Mouse (Mus musculus): ENCODE measurements at regions not wholly inside any gene's neighbourhood (a gene's known extent, or its start where the extent isn't known, plus 50 kb on each side); places are given as distances from the start of the nearest gene placed in this dataset.

DNA sequence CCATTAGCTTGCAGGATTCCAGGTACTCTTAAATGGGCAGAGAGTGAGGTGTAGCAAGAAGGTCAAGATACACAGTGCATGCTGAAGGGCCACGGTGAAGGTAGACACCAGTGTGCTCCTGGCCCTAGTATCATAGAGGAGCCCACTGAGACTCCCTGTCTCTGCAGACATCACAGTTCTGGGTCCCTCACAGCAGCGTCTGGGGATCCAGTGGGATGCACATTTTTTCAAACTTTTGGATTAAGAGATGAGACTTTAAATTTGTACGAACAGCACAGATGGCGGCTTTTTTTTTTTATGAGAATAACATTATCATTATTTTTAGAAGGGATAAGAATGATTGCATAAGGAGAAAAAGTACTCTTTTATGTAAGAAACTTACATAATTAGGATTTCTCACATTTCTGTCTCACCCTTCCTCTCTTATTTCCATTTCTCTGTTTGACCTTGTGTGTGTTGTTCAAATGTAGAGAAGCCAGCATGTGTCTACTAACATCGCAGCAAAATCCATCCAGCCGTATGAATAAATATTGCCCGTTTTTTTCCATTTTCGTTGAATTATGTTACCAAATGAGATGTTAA is 441.8 kb upstream of the Tmem132c start:
- Histone ChIP-seq H3K4me3 (replicated peaks; ENCODE audit: low read length) (no peak overlapping the region), H3K4me2 (replicated peaks) (no peak overlapping the region), H3K36me3 (replicated peaks; ENCODE audit: control insufficient read depth, insufficient read depth) (no peaks in the 10 kb centered on the region), H3K9ac (no peak overlapping the region), H3K9me3 (ENCODE audit: control insufficient read depth, low read length) (no peaks in the 10 kb centered on the region), H3K27ac (no peak overlapping the region), H3K4me1 (replicated peaks; ENCODE audit: control insufficient read depth, insufficient read depth, low read length) (no peaks in the 10 kb centered on the region), H3K27me3 (ENCODE audit: control insufficient read depth, insufficient read depth, low read length) (no peaks in the 10 kb centered on the region)
- ATAC-seq (ENCODE audit: low FRiP score) (no peak), DNase-seq (ENCODE audit: low spot score) (no peak)
- WGBS = 86% methylated on average over 8 of the region's 8 CpGs

DNA sequence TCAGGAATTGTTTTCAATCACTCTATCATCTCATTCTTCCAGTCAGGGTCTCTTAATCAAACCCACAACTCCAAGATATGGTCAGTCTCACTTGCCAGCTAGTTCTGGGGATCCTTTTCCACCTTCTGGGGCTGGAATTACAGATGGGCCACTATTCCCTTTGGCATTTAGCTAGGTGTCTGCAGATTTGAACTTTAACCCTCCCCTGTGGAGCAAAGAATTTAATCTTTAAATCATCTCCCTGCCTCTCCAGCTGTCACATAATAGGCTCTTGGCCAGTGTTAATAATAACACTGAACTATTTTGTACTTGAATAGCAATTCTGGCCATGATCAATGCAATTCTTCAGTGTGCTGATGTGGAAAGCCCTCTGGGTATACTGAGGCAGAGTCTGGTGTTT is 435.0 kb upstream of the Tmem132c start:
- no peak overlapping the region for H3K4me2 ChIP-seq (replicated peaks)
- H3K27me3 ChIP-seq (ENCODE audit: control insufficient read depth, insufficient read depth, low read length) = no peaks in the 10 kb centered on the region
- no peak overlapping the region for H3K9ac ChIP-seq
- no peaks in the 10 kb centered on the region for H3K36me3 ChIP-seq (replicated peaks; ENCODE audit: control insufficient read depth, insufficient read depth)
- no peaks in the 10 kb centered on the region for H3K4me1 ChIP-seq (replicated peaks; ENCODE audit: control insufficient read depth, insufficient read depth, low read length)
- ATAC-seq (ENCODE audit: low FRiP score) = no peak
- no peak overlapping the region for H3K4me3 ChIP-seq (replicated peaks; ENCODE audit: low read length)
- H3K9me3 ChIP-seq (ENCODE audit: control insufficient read depth, low read length) = 0 out of 2 replicates have a peak, but pooled peaks cover 3% of the 10 kb centered on the region
- no peak for DNase-seq (ENCODE audit: low spot score)
- no peak overlapping the region for H3K27ac ChIP-seq

DNA sequence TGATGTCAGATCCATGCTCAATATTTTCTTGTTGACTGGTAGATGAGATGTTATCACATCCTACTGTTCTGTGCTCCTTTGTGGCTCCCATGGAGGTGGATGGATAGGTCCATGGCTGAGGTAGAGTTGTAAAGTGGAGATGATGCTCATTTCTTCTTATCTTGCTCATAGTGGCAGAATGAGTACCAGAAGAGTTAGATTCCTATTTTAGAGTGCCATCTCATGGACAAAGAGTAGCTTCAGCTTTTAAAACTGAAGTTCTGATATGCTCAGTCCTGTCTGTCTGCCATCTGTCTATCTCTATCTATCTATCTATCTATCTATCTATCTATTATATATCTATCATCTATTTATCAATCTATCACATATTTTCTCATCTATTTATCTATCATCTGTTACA is 425.5 kb upstream of the Tmem132c start:
- Histone ChIP-seq H3K4me3 (replicated peaks; ENCODE audit: low read length) (no peak overlapping the region), H3K27ac (no peak overlapping the region), H3K4me2 (replicated peaks) (no peak overlapping the region), H3K9ac (no peak overlapping the region), H3K36me3 (replicated peaks; ENCODE audit: control insufficient read depth, insufficient read depth) (no peaks in the 10 kb centered on the region), H3K9me3 (ENCODE audit: control insufficient read depth, low read length) (0 out of 2 replicates have a peak, but pooled peaks cover 5% of the 10 kb centered on the region), H3K27me3 (ENCODE audit: control insufficient read depth, insufficient read depth, low read length) (no peaks in the 10 kb centered on the region), H3K4me1 (replicated peaks; ENCODE audit: control insufficient read depth, insufficient read depth, low read length) (no peaks in the 10 kb centered on the region)
- no peak for DNase-seq (ENCODE audit: low spot score)
- ATAC-seq (ENCODE audit: low FRiP score) = no peak

DNA sequence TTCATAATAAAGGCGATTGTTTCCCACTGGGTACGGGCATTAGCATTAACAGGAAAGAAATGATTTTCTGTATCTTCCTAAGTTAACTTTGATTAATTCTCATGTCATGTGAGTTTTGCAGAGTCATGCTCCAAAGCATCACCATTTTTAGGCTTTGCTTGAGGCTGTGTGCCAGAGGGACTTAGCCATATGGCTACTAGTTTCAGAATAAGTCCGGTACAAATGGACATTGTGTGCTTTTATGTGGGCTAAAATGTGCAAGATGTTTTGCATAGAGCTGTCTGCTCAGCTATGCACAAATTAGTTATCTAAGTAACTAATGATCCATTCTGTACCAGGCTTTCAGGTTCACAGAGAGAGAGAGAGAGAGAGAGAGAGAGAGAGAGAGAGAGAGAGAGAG is 406.2 kb upstream of the Tmem132c start:
- no peak for ATAC-seq (ENCODE audit: low FRiP score)
- H3K27me3 ChIP-seq (ENCODE audit: control insufficient read depth, insufficient read depth, low read length) = no peaks in the 10 kb centered on the region
- H3K4me3 ChIP-seq (replicated peaks; ENCODE audit: low read length) = no peak overlapping the region
- no peaks in the 10 kb centered on the region for H3K36me3 ChIP-seq (replicated peaks; ENCODE audit: control insufficient read depth, insufficient read depth)
- no peak overlapping the region for H3K4me2 ChIP-seq (replicated peaks)
- H3K9me3 ChIP-seq (ENCODE audit: control insufficient read depth, low read length) = no peaks in the 10 kb centered on the region
- no peak for DNase-seq (ENCODE audit: low spot score)
- H3K4me1 ChIP-seq (replicated peaks; ENCODE audit: control insufficient read depth, insufficient read depth, low read length) = no peaks in the 10 kb centered on the region
- WGBS = 86% methylated on average over 3 of the region's 3 CpGs
- H3K27ac ChIP-seq = no peak overlapping the region
- H3K9ac ChIP-seq = no peak overlapping the region

DNA sequence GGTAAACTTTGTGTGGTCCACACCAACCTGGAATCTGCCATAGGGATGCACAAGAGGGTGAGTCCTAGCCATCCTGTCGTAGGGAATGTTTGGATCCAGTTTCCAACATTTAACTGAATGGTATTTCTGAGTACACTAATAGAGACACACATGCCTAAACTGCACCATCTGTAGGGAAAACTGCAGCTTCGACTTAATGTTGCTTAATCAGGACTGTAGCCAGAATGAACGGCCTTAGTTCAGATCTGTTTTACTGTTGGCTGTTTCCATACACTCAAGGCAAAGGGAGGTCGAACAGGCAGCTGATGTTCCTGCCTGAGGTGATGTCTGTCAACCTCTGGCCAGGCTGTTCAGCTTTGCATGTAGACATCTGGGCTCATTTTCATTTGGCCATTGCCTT is 399.0 kb upstream of the Tmem132c start:
- H3K4me1 ChIP-seq (replicated peaks; ENCODE audit: control insufficient read depth, insufficient read depth, low read length) = no peaks in the 10 kb centered on the region
- H3K4me3 ChIP-seq (replicated peaks; ENCODE audit: low read length) = no peak overlapping the region
- no peak overlapping the region for H3K9ac ChIP-seq
- no peaks in the 10 kb centered on the region for H3K36me3 ChIP-seq (replicated peaks; ENCODE audit: control insufficient read depth, insufficient read depth)
- no peaks in the 10 kb centered on the region for H3K27me3 ChIP-seq (ENCODE audit: control insufficient read depth, insufficient read depth, low read length)
- no peak overlapping the region for H3K27ac ChIP-seq
- ATAC-seq (ENCODE audit: low FRiP score) (no peak), DNase-seq (ENCODE audit: low spot score) (no peak)
- 78% methylated on average over 4 of the region's 4 CpGs for whole genome bisulfite sequencing
- no peaks in the 10 kb centered on the region for H3K9me3 ChIP-seq (ENCODE audit: control insufficient read depth, low read length)
- no peak overlapping the region for H3K4me2 ChIP-seq (replicated peaks)

DNA sequence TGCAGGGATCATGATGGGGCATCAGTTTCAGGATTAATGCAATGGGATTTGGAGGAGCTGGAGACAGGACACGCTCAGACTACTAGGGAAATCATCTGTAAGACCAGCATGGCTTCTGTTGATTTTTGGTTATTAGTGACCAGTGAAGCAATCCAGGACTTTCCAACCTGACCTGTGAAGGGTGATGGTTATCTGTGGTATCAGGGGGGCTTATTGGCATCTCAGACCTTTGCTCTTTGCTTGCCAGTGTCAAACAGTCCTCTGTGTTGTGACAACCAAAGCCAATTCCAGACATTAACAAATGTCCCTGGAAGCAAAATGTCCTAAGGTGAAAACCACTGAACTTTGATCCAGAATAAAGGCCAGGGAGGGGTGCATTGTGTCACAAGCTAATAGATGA is 379.5 kb upstream of the Tmem132c start:
- H3K9ac ChIP-seq = no peak overlapping the region
- H3K9me3 ChIP-seq (ENCODE audit: control insufficient read depth, low read length) = no peaks in the 10 kb centered on the region
- H3K4me1 ChIP-seq (replicated peaks; ENCODE audit: control insufficient read depth, insufficient read depth, low read length) = no peaks in the 10 kb centered on the region
- no peak overlapping the region for H3K4me2 ChIP-seq (replicated peaks)
- no peaks in the 10 kb centered on the region for H3K36me3 ChIP-seq (replicated peaks; ENCODE audit: control insufficient read depth, insufficient read depth)
- H3K27ac ChIP-seq = no peak overlapping the region
- no peak for DNase-seq (ENCODE audit: low spot score)
- H3K27me3 ChIP-seq (ENCODE audit: control insufficient read depth, insufficient read depth, low read length) = no peaks in the 10 kb centered on the region
- H3K4me3 ChIP-seq (replicated peaks; ENCODE audit: low read length) = no peak overlapping the region
- no peak for ATAC-seq (ENCODE audit: low FRiP score)
- 92% methylated on average over 1 of the region's 1 CpGs for WGBS

DNA sequence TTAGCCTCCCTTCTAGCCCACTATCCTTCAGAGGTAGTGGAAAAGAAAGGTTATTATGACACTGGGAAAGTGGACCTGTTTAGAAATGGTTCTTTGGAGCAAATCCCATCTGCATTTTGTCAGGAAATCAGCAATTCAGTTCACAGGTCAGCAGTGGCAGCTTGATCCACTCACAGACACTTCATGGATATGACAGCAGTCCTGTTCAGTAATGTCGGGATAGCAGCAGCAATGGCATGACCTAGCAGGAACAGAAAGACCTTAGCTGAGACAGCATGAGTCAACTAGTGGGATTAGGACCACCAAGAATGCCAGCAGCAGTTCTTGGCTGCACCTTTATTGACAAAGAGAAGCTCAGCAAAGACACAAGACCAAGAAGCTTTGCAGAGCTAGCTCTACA is 365.8 kb upstream of the Tmem132c start:
- Histone ChIP-seq H3K27ac (no peak overlapping the region), H3K4me2 (replicated peaks) (no peak overlapping the region), H3K9me3 (ENCODE audit: control insufficient read depth, low read length) (no peaks in the 10 kb centered on the region), H3K4me1 (replicated peaks; ENCODE audit: control insufficient read depth, insufficient read depth, low read length) (no peaks in the 10 kb centered on the region), H3K4me3 (replicated peaks; ENCODE audit: low read length) (no peak overlapping the region), H3K9ac (no peak overlapping the region), H3K27me3 (ENCODE audit: control insufficient read depth, insufficient read depth, low read length) (no peaks in the 10 kb centered on the region), H3K36me3 (replicated peaks; ENCODE audit: control insufficient read depth, insufficient read depth) (no peaks in the 10 kb centered on the region)
- 84% methylated on average over 1 of the region's 1 CpGs for WGBS
- ATAC-seq (ENCODE audit: low FRiP score) = no peak
- DNase-seq (ENCODE audit: low spot score) = no peak

DNA sequence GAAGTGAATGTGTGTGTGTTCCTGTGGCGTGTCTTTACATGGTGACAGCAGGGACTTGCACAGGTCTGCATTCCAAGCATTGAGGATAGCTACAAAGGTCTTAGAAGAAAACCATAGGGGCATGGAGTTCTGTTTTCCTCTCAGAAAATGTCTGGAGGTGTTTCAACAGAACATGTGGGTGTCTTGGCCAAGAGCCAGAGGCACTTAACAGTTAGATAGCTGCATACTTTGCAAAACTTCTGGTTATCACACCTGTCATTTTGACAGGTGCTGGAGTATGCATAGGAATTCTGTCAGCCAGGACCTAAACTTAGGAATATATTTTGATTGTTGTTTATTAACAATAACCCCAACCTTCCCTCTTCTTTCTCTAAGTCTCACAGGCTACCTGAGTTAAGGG is 350.9 kb upstream of the Tmem132c start:
- Histone ChIP-seq H3K27ac (no peak overlapping the region), H3K4me2 (replicated peaks) (no peak overlapping the region), H3K4me1 (replicated peaks; ENCODE audit: control insufficient read depth, insufficient read depth, low read length) (no peaks in the 10 kb centered on the region), H3K9me3 (ENCODE audit: control insufficient read depth, low read length) (no peaks in the 10 kb centered on the region), H3K27me3 (ENCODE audit: control insufficient read depth, insufficient read depth, low read length) (no peaks in the 10 kb centered on the region), H3K9ac (no peak overlapping the region), H3K4me3 (replicated peaks; ENCODE audit: low read length) (no peak overlapping the region), H3K36me3 (replicated peaks; ENCODE audit: control insufficient read depth, insufficient read depth) (no peaks in the 10 kb centered on the region)
- ATAC-seq (ENCODE audit: low FRiP score) = no peak
- no peak for DNase-seq (ENCODE audit: low spot score)
- WGBS = 88% methylated on average over 1 of the region's 1 CpGs

DNA sequence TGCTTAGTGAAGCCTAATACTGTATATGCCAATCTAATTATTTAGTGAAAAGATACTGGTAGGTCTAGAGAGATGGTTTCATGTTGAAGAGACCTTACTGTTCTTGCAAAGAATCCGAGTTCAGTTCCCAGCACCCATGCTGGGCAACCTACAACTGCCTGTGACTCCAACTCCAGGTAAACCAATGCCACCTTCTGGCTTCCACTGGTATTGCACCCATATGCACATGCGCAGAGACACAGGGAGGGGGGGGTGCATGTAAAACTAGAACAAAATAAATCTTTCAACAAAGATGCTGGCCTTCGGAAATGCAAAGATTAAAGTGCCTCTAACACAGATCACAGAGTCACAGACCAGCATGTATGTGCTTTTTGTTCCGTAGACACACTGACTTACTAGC is 348.5 kb upstream of the Tmem132c start:
- no peak overlapping the region for H3K4me2 ChIP-seq (replicated peaks)
- DNase-seq (ENCODE audit: low spot score) (no peak), ATAC-seq (ENCODE audit: low FRiP score) (no peak)
- H3K9ac ChIP-seq = no peak overlapping the region
- H3K4me1 ChIP-seq (replicated peaks; ENCODE audit: control insufficient read depth, insufficient read depth, low read length) = no peaks in the 10 kb centered on the region
- no peaks in the 10 kb centered on the region for H3K27me3 ChIP-seq (ENCODE audit: control insufficient read depth, insufficient read depth, low read length)
- no peaks in the 10 kb centered on the region for H3K36me3 ChIP-seq (replicated peaks; ENCODE audit: control insufficient read depth, insufficient read depth)
- no peak overlapping the region for H3K27ac ChIP-seq
- WGBS = 93% methylated on average over 4 of the region's 4 CpGs
- H3K9me3 ChIP-seq (ENCODE audit: control insufficient read depth, low read length) = no peaks in the 10 kb centered on the region
- no peak overlapping the region for H3K4me3 ChIP-seq (replicated peaks; ENCODE audit: low read length)

DNA sequence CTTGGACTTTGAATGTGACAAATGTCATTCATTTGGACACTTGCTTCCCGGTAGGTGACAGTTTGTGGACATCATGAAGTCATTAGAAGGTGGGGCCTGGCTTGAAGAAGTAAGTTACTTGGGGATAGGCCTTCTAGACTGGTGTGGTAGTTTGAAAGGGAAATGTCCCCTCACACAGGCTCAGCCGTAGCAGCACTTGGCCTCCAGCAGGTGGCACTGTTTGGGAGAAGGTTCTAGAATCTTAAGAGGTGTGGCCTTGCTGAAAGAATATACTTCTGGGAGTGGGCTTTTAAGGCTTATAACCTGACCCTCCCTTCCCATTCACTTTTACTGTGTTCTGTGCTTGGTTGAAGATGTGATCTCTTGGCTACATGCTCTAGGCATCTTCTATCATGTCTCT is 331.5 kb upstream of the Tmem132c start:
- no peak for DNase-seq (ENCODE audit: low spot score)
- Histone ChIP-seq H3K9me3 (ENCODE audit: control insufficient read depth, low read length) (no peaks in the 10 kb centered on the region), H3K4me1 (replicated peaks; ENCODE audit: control insufficient read depth, insufficient read depth, low read length) (no peaks in the 10 kb centered on the region), H3K4me3 (replicated peaks; ENCODE audit: low read length) (no peak overlapping the region), H3K9ac (no peak overlapping the region), H3K27me3 (ENCODE audit: control insufficient read depth, insufficient read depth, low read length) (no peaks in the 10 kb centered on the region), H3K4me2 (replicated peaks) (no peak overlapping the region), H3K36me3 (replicated peaks; ENCODE audit: control insufficient read depth, insufficient read depth) (no peaks in the 10 kb centered on the region), H3K27ac (no peak overlapping the region)
- ATAC-seq (ENCODE audit: low FRiP score) = no peak
- WGBS = 95% methylated on average over 2 of the region's 2 CpGs
